Mouse (Mus musculus): Measurements from ENCODE around the gene Fam120b. TPM values are rescaled to one million over a fixed set of nuclear protein-coding genes. Genes with fewer than 3 reads are reported as not detected.

The Fam120b gene
- polyA plus RNA-seq, 1 experiment from 2014 or later = 29.6 TPM

- no peak for ATAC-seq (replicated peaks; ENCODE audit: low FRiP score, low TSS enrichment, low read depth)
- Histone ChIP-seq H3K27me3 (replicated peaks; ENCODE audit: control insufficient read depth, insufficient read depth, low read length) (no peaks in the 10 kb centered on the region), H3K9me3 (ENCODE audit: control insufficient read depth, low read length) (peaks cover 4% of the 10 kb centered on the region; the same call in 1 of the 2 replicates), H3K4me2 (ENCODE audit: low read length) (no peak overlapping the region), H3K36me3 (ENCODE audit: control insufficient read depth, insufficient read depth, low read length) (peaks cover 94% of the 10 kb centered on the region), H3K27ac (ENCODE audit: low read depth) (no peak overlapping the region), H3K9ac (ENCODE audit: low read length) (no peak overlapping the region), H3K4me3 (ENCODE audit: low read depth, low read length) (no peak overlapping the region), H3K4me1 (replicated peaks; ENCODE audit: control insufficient read depth, insufficient read depth, low read length) (no peaks in the 10 kb centered on the region)
- WGBS = 90% methylated on average over 8 of the region's 8 CpGs
- DNase-seq (ENCODE audit: low spot score) = no peak
These were observed 24.1 kb downstream of the Fam120b start for GRCm38 (mm10) chr17:15420021-15420603.

GRCm38 (mm10) chr17:15421446-15421845 is 25.4 kb downstream of the Fam120b start:
- ATAC-seq (replicated peaks; ENCODE audit: low FRiP score, low TSS enrichment, low read depth) = no peak
- Histone ChIP-seq H3K9ac (ENCODE audit: low read length) (no peak overlapping the region), H3K4me1 (replicated peaks; ENCODE audit: control insufficient read depth, insufficient read depth, low read length) (no peaks in the 10 kb centered on the region), H3K27me3 (replicated peaks; ENCODE audit: control insufficient read depth, insufficient read depth, low read length) (no peaks in the 10 kb centered on the region), H3K9me3 (ENCODE audit: control insufficient read depth, low read length) (peaks cover 4% of the 10 kb centered on the region; the same call in 1 of the 2 replicates), H3K4me3 (ENCODE audit: low read depth, low read length) (no peak overlapping the region), H3K27ac (ENCODE audit: low read depth) (no peak overlapping the region), H3K36me3 (ENCODE audit: control insufficient read depth, insufficient read depth, low read length) (peaks cover 94% of the 10 kb centered on the region), H3K4me2 (ENCODE audit: low read length) (no peak overlapping the region)
- WGBS = 90% methylated on average over 6 of the region's 6 CpGs
- DNase-seq (ENCODE audit: low spot score) = no peak

- no peak overlapping the region for H3K9ac ChIP-seq (ENCODE audit: low read length)
- 92% methylated on average over 9 of the region's 9 CpGs for WGBS
- H3K36me3 ChIP-seq (ENCODE audit: control insufficient read depth, insufficient read depth, low read length) = peaks cover 93% of the 10 kb centered on the region
- DNase-seq (ENCODE audit: low spot score) = no peak
- H3K27ac ChIP-seq (ENCODE audit: low read depth) = no peak overlapping the region
- no peaks in the 10 kb centered on the region for H3K27me3 ChIP-seq (replicated peaks; ENCODE audit: control insufficient read depth, insufficient read depth, low read length)
- no peaks in the 10 kb centered on the region for H3K4me1 ChIP-seq (replicated peaks; ENCODE audit: control insufficient read depth, insufficient read depth, low read length)
- peaks cover 4% of the 10 kb centered on the region; the same call in 1 of the 2 replicates for H3K9me3 ChIP-seq (ENCODE audit: control insufficient read depth, low read length)
- H3K4me3 ChIP-seq (ENCODE audit: low read depth, low read length) = no peak overlapping the region
- no peak overlapping the region for H3K4me2 ChIP-seq (ENCODE audit: low read length)
- no peak for ATAC-seq (replicated peaks; ENCODE audit: low FRiP score, low TSS enrichment, low read depth)
These were observed 26.7 kb downstream of the Fam120b start for GRCm38 (mm10) chr17:15422666-15423065.

GRCm38 (mm10) chr17:15423080-15423765 is 27.2 kb downstream of the Fam120b start:
- ATAC-seq (replicated peaks; ENCODE audit: low FRiP score, low TSS enrichment, low read depth) = no peak

GRCm38 (mm10) chr17:15425931-15426330 is 29.9 kb downstream of the Fam120b start:
- Histone ChIP-seq H3K27me3 (replicated peaks; ENCODE audit: control insufficient read depth, insufficient read depth, low read length) (no peaks in the 10 kb centered on the region), H3K4me2 (ENCODE audit: low read length) (no peak overlapping the region), H3K9me3 (ENCODE audit: control insufficient read depth, low read length) (peaks cover 4% of the 10 kb centered on the region; the same call in 1 of the 2 replicates), H3K4me3 (ENCODE audit: low read depth, low read length) (no peak overlapping the region), H3K27ac (ENCODE audit: low read depth) (no peak overlapping the region), H3K9ac (ENCODE audit: low read length) (no peak overlapping the region), H3K36me3 (ENCODE audit: control insufficient read depth, insufficient read depth, low read length) (peaks cover 83% of the 10 kb centered on the region), H3K4me1 (replicated peaks; ENCODE audit: control insufficient read depth, insufficient read depth, low read length) (no peaks in the 10 kb centered on the region)
- WGBS = 83% methylated on average over 3 of the region's 3 CpGs
- DNase-seq (ENCODE audit: low spot score) = no peak
- ATAC-seq (replicated peaks; ENCODE audit: low FRiP score, low TSS enrichment, low read depth) = no peak

More at GRCm38 (mm10) chr17:15423080-15423765, 27.2 kb downstream of the Fam120b start:
- H3K9ac ChIP-seq (ENCODE audit: low read length) = no peak overlapping the region
- no peak overlapping the region for H3K4me2 ChIP-seq (ENCODE audit: low read length)
- peaks cover 4% of the 10 kb centered on the region; the same call in 1 of the 2 replicates for H3K9me3 ChIP-seq (ENCODE audit: control insufficient read depth, low read length)
- H3K36me3 ChIP-seq (ENCODE audit: control insufficient read depth, insufficient read depth, low read length) = peaks cover 93% of the 10 kb centered on the region
- no peaks in the 10 kb centered on the region for H3K4me1 ChIP-seq (replicated peaks; ENCODE audit: control insufficient read depth, insufficient read depth, low read length)
- no peak for DNase-seq (ENCODE audit: low spot score)
- no peak overlapping the region for H3K4me3 ChIP-seq (ENCODE audit: low read depth, low read length)
- H3K27me3 ChIP-seq (replicated peaks; ENCODE audit: control insufficient read depth, insufficient read depth, low read length) = no peaks in the 10 kb centered on the region
- 67% methylated on average over 8 of the region's 8 CpGs for WGBS
- no peak overlapping the region for H3K27ac ChIP-seq (ENCODE audit: low read depth)

GRCm38 (mm10) chr17:15429451-15429850 is 33.4 kb downstream of the Fam120b start:
- no peak overlapping the region for H3K4me2 ChIP-seq (ENCODE audit: low read length)
- ATAC-seq (replicated peaks; ENCODE audit: low FRiP score, low TSS enrichment, low read depth) (no peak), DNase-seq (ENCODE audit: low spot score) (no peak)
- no peaks in the 10 kb centered on the region for H3K9me3 ChIP-seq (ENCODE audit: control insufficient read depth, low read length)
- H3K27ac ChIP-seq (ENCODE audit: low read depth) = no peak overlapping the region
- peaks cover 78% of the 10 kb centered on the region for H3K36me3 ChIP-seq (ENCODE audit: control insufficient read depth, insufficient read depth, low read length)
- H3K9ac ChIP-seq (ENCODE audit: low read length) = no peak overlapping the region
- no peaks in the 10 kb centered on the region for H3K27me3 ChIP-seq (replicated peaks; ENCODE audit: control insufficient read depth, insufficient read depth, low read length)
- WGBS = 80% methylated on average over 6 of the region's 6 CpGs
- no peaks in the 10 kb centered on the region for H3K4me1 ChIP-seq (replicated peaks; ENCODE audit: control insufficient read depth, insufficient read depth, low read length)
- H3K4me3 ChIP-seq (ENCODE audit: low read depth, low read length) = no peak overlapping the region

- peaks cover 73% of the 10 kb centered on the region for H3K36me3 ChIP-seq (ENCODE audit: control insufficient read depth, insufficient read depth, low read length)
- ATAC-seq (replicated peaks; ENCODE audit: low FRiP score, low TSS enrichment, low read depth) = no peak
These were observed 33.9 kb downstream of the Fam120b start for GRCm38 (mm10) chr17:15429937-15430336.

GRCm38 (mm10) chr17:15431021-15431514 is 35.1 kb downstream of the Fam120b start:
- Histone ChIP-seq H3K9me3 (ENCODE audit: control insufficient read depth, low read length) (no peaks in the 10 kb centered on the region), H3K27me3 (replicated peaks; ENCODE audit: control insufficient read depth, insufficient read depth, low read length) (no peaks in the 10 kb centered on the region), H3K4me2 (ENCODE audit: low read length) (no peak overlapping the region), H3K36me3 (ENCODE audit: control insufficient read depth, insufficient read depth, low read length) (peaks cover 62% of the 10 kb centered on the region), H3K9ac (ENCODE audit: low read length) (no peak overlapping the region), H3K27ac (ENCODE audit: low read depth) (no peak overlapping the region), H3K4me3 (ENCODE audit: low read depth, low read length) (no peak overlapping the region), H3K4me1 (replicated peaks; ENCODE audit: control insufficient read depth, insufficient read depth, low read length) (no peaks in the 10 kb centered on the region)
- DNase-seq (ENCODE audit: low spot score) (no peak), ATAC-seq (replicated peaks; ENCODE audit: low FRiP score, low TSS enrichment, low read depth) (no peak)
- WGBS = 51% methylated on average over 5 of the region's 5 CpGs

More at GRCm38 (mm10) chr17:15429937-15430336, 33.9 kb downstream of the Fam120b start:
- Histone ChIP-seq H3K9me3 (ENCODE audit: control insufficient read depth, low read length) (no peaks in the 10 kb centered on the region), H3K4me1 (replicated peaks; ENCODE audit: control insufficient read depth, insufficient read depth, low read length) (no peaks in the 10 kb centered on the region), H3K4me2 (ENCODE audit: low read length) (no peak overlapping the region), H3K4me3 (ENCODE audit: low read depth, low read length) (no peak overlapping the region), H3K27ac (ENCODE audit: low read depth) (no peak overlapping the region), H3K9ac (ENCODE audit: low read length) (no peak overlapping the region), H3K27me3 (replicated peaks; ENCODE audit: control insufficient read depth, insufficient read depth, low read length) (no peaks in the 10 kb centered on the region)
- WGBS = 38% methylated on average over 1 of the region's 1 CpGs
- no peak for DNase-seq (ENCODE audit: low spot score)
